Mouse (Mus musculus) gastrocnemius, postnatal 25 days (tissue): ENCODE measurements around the gene Ikbip. TPM values are rescaled to one million over a fixed set of nuclear protein-coding genes. Genes with fewer than 3 reads are reported as not detected.

Experiments used
- total RNA-seq, 2 experiments: library from RNA; stranded (reverse); gene quantifications; 1 replicate in 1 of 2; 2 replicates in 1 of 2; pipeline ENCODE4 v1.2.3; 2021

Ikbip gene
- total RNA-seq, 2 experiments from 2014 or later = 9.1 to 12.1 TPM

Other genes starting within 250 kb of the Ikbip start
- 1 to 10 TPM; 2.9 to 3.3 TPM for gene Apaf1, start 170 bp upstream of the Ikbip start, total RNA-seq
- 1,000 to 10,000 TPM; 1,149 to 1,195 TPM for gene Slc25a3, start 41.1 kb downstream of the Ikbip start, total RNA-seq
- 10 to 100 TPM; 43.5 to 46.7 TPM for gene Tmpo, start 98.4 kb downstream of the Ikbip start, total RNA-seq